Mouse (Mus musculus): Measurements from ENCODE around the gene Trim7.

- TF ChIP-seq CTCF (IDR thresholded peaks at IDR 0.05; ENCODE audit: low read depth, low read length) (no peak), GATA1 (IDR thresholded peaks at IDR 0.05; ENCODE audit: borderline replicate concordance, low read length) (no peak)
Measured at GRCm38 (mm10) chr11:48843202-48843601, 17.3 kb downstream of the Trim7 start.

Measured in G1E (cell line).